Mouse (Mus musculus) left cerebral cortex, postnatal 25 days (tissue): ENCODE results near the gene Gm20662. TPM values are rescaled to one million over a fixed set of nuclear protein-coding genes. Genes with fewer than 3 reads are reported as not detected.
A peak's percentile ranks its signal among the peaks of the same experiment; 100 is the strongest.

Experiments used
- DNase-seq, 2 experiments: peaks; one replicate each; pipeline ENCODE4 v3.0.0; 2022; ENCODE audit warnings: low spot score in 2 of 2, mixed read lengths in 1 of 2
- intact Hi-C: fragments of 180-260 bp; cut with DNase I; formaldehyde crosslinking; loops from one replicate; pipeline ENCODE4 v1.15.1; 2025
- total RNA-seq, 2 experiments: library from RNA; stranded (reverse); gene quantifications; 2 replicates each; pipeline ENCODE4 v1.2.3; 2021

The Gm20662 gene
- total RNA-seq, 2 experiments from 2014 or later: 3.7 to 4.4 TPM

- intact Hi-C loops: loop anchor here (5.0 kb wide), 1 partner anchor 47 kb away; the partner anchor contains the start of gene Ip6k1
- DNase-seq: peak; percentile 96 to 99
These were observed 52.9 kb downstream of the Gm20662 start, which contains the start of gene Gmppb for GRCm38 (mm10) chr9:108049016-108049455. Gene Gmppb, plus strand, starts transcription at chr9:108049242.

- intact Hi-C loops: loop anchor here (5.0 kb wide), 3 partner anchors 47 to 147 kb away; partner anchors contain the start of gene Ip6k1
- no peak for DNase-seq
These were observed 53.6 kb downstream of the Gm20662 start for GRCm38 (mm10) chr9:108049561-108050251.

- DNase-seq: no peak
- intact Hi-C loops: loop anchor here (5.0 kb wide), 2 partner anchors 89 to 149 kb away; no protein-coding TSS in a partner anchor
These were observed 55.2 kb downstream of the Gm20662 start for GRCm38 (mm10) chr9:108051184-108051930.

GRCm38 (mm10) chr9:108051931-108052220, 55.7 kb downstream of the Gm20662 start:
- DNase-seq: no peak

GRCm38 (mm10) chr9:108052411-108052810, 56.3 kb downstream of the Gm20662 start:
- intact Hi-C loops: loop anchor here (5.0 kb wide), 2 partner anchors 90 to 150 kb away; no protein-coding TSS in a partner anchor
- DNase-seq: no peak

More at GRCm38 (mm10) chr9:108051931-108052220, 55.7 kb downstream of the Gm20662 start:
- intact Hi-C loops: loop anchor here (5.0 kb wide), 2 partner anchors 90 to 150 kb away; no protein-coding TSS in a partner anchor

- intact Hi-C loops: loop anchor here (5.0 kb wide), 2 partner anchors 91 to 151 kb away; no protein-coding TSS in a partner anchor
- peak; percentile 98 to 99 for DNase-seq
These were observed 56.9 kb downstream of the Gm20662 start, which contains the start of gene Amigo3 for GRCm38 (mm10) chr9:108052885-108053664. Gene Amigo3, plus strand, starts transcription at chr9:108053159.

- DNase-seq: no peak
- intact Hi-C loops: loop anchor here (5.0 kb wide), 2 partner anchors 91 to 151 kb away; no protein-coding TSS in a partner anchor
These were observed 57.6 kb downstream of the Gm20662 start for GRCm38 (mm10) chr9:108053665-108054225.

- DNase-seq: no peak
- intact Hi-C loops: loop anchor here (5.0 kb wide), 2 partner anchors 92 to 152 kb away; no protein-coding TSS in a partner anchor
These were observed 58.3 kb downstream of the Gm20662 start for GRCm38 (mm10) chr9:108054331-108055040.

- intact Hi-C loops: no loop called here
- DNase-seq: no peak
These were observed 58.9 kb downstream of the Gm20662 start for GRCm38 (mm10) chr9:108055061-108055460.

GRCm38 (mm10) chr9:108055661-108056237, 59.6 kb downstream of the Gm20662 start:
- DNase-seq: no peak
- intact Hi-C loops: no loop called here

- no peak for DNase-seq
- intact Hi-C loops: no loop called here
These were observed 60.5 kb downstream of the Gm20662 start for GRCm38 (mm10) chr9:108056361-108057261.

- intact Hi-C loops: no loop called here
- no peak for DNase-seq
These were observed 61.1 kb downstream of the Gm20662 start for GRCm38 (mm10) chr9:108057262-108057562.

GRCm38 (mm10) chr9:108058291-108058690, 62.1 kb downstream of the Gm20662 start:
- DNase-seq: no peak
- intact Hi-C loops: no loop called here

GRCm38 (mm10) chr9:108062142-108062541, 66.0 kb downstream of the Gm20662 start:
- intact Hi-C loops: no loop called here
- DNase-seq: no peak

- intact Hi-C loops: no loop called here
- no peak for DNase-seq
These were observed 67.2 kb downstream of the Gm20662 start for GRCm38 (mm10) chr9:108063361-108063760.

- DNase-seq: peak; percentile 77 to 81
- intact Hi-C loops: loop anchor here (5.0 kb wide), 1 partner anchor 103 kb away; no protein-coding TSS in a partner anchor
These were observed 69.4 kb downstream of the Gm20662 start for GRCm38 (mm10) chr9:108065491-108066011.

GRCm38 (mm10) chr9:108067199-108067598, 71.0 kb downstream of the Gm20662 start:
- DNase-seq: no peak
- intact Hi-C loops: loop anchor here (5.0 kb wide), 1 partner anchor 105 kb away; no protein-coding TSS in a partner anchor
